Mouse (Mus musculus) stomach, postnatal 0 days (tissue): ENCODE measurements around the gene Fam189a1.

Experiments used
- CTCF ChIP-seq: IDR thresholded peaks from 2 replicates; pipeline ENCODE4 v1.5.1; 2016; ENCODE audit warnings: antibody characterized with exemption, low read depth, mild to moderate bottlenecking, moderate library complexity
- EP300 ChIP-seq: optimal IDR thresholded peaks from 2 replicates; pipeline ENCODE3; 2016; ENCODE audit warnings: antibody characterized with exemption

DNA sequence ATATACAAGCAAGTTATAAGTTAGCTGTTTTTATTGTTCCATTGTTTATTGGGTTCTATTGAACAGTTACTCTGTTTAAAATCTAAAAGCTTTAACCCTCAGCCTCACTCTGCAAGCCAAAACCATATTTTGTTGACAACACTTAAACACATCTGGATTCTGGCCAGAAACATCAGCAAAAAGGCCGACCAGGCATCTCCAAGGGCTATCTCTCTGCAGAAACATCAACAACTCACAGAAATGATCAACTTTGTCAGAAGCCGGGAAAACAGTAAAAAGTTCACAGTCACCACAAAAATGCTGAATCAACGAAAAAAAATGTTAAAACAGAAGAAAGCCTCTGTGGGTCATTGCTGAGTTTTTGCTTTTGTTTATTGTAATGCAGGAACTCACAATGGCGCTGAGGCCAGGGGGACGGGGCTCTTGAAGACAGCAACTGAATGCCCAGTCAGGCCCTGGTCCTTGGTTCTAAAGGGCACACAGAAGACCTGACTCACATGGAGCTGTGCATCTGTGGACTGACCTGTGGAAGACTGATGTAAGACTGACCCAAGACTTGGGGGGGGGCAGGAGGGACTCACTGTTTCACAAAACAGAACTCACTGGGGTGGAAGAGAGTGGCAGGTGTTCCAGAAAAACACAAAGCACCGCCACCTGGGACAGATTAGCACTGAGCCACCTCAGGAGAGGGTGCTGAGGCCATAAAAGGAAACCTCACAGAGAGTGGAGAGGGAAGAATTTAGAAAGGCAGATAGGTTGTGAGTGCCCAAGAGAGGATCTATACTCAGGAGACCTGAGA lies 74.2 kb downstream of the Fam189a1 start:
- no peak for TF ChIP-seq CTCF
- TF ChIP-seq EP300, result no peak
